Mouse (Mus musculus): ENCODE measurements around the gene Mapk7.

The Mapk7 gene

DNA sequence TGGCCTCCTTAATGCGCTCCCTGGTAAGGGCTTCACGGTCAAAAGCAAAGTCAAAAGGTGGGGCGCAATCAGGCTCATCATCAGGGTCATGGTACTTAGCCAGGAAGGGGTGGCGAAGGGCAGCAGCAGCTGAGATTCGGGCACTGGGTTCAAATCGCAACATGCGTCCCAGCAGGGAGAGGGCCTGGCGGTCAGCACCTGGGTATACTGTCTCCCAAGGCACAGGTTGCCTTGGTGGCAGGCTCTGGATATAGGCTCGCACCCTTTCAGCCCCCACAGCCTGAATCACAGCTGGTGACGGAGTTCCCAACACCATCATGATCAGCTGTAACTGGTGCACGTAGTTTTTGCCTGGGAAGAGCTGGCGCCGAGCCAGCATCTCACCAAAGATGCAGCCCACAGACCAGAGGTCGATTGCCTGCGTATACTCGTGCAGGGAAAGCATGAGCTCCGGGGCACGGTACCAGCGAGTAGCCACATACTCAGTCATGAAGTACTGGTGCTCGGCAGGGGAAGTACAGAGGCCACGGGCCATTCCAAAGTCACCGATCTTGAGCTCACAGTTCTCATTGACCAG, 3.2 kb downstream of the Mapk7 start:
- DNase-seq (ENCODE audit: low read depth, low spot score), result no peak

DNA sequence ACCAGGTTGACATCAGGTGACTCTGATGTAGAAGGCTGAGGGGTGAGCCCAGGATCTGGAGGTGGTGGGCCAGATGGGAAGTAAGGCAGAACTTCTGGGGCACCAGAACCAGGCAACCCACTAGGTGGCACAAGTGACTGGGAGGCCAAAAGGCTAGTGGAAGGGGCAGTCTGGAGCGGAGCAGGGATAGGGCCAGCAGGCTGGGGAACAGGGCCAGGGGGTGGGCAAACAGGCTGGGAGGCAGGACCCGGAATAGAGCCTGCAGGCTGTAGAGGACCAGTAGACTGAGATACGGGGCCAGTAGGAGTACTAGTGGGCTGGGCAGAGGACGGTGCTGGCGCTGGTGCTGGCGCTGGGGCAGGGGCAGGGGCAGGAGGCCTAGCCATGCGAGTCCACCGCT, 4.3 kb downstream of the Mapk7 start:
- no peak for DNase-seq (ENCODE audit: low read depth, low spot score)

DNA sequence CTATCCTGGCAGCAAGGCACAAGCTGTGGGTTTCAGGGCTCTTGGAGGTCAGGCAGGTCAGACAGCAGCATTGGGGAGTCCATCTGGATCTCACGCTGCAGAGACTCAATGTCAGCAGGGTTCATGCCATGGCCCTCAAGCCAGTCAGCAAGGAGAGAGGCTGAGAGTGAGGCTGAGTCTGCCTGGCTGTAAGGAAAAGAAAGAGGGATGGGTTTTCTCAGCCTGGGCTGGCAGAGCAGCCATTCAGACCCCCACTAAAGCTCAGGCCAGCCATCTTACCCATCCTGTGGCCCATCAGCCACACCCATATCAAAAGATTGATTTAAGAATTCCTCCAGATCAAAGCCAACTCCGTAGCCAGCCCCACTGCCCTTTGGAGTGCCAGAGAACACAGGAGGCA, 5.1 kb downstream of the Mapk7 start:
- DNase-seq (ENCODE audit: low read depth, low spot score), result no peak

DNA sequence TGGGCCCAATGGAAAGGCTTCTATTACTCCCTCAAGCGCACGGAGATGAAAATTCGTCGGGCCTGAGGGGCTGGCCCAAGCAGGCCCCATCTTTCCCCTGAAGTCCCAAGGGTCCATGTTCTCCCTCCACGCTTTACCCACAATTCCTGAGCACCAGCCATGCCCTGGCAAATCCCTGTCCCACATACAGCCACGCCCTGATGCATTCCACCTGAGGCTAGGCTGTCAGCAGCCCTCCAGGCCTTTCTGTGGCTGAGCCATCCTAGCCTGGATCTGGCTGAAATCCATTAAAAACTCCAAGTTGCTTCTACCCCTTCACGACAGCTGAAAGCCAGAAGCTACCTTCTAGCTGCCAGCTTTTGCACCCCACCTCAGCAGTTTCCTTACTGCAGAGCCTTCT, 6.3 kb downstream of the Mapk7 start:
- DNase-seq (ENCODE audit: low read depth, low spot score), result no peak

DNA sequence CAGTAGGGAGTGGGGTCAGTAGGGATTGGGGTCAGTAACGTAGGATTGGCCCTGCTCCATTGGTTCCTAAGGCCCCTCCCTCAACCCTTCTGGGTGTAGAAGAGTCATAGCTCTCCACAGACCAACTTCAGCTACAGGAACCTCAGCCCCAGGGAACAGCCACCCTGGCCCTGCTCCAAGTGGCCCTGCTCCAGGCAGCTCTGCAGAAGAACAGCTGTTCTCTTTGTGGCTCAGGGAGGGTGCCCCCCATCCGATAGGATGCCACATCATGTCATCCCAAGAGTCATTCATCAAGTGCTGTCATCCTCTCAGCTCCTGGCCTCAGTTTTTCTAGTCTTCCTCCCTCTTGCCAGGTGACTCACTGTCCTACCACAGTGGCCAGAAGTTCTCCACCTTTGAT, 6.8 kb downstream of the Mapk7 start:
- no peak for DNase-seq (ENCODE audit: low read depth, low spot score)

DNA sequence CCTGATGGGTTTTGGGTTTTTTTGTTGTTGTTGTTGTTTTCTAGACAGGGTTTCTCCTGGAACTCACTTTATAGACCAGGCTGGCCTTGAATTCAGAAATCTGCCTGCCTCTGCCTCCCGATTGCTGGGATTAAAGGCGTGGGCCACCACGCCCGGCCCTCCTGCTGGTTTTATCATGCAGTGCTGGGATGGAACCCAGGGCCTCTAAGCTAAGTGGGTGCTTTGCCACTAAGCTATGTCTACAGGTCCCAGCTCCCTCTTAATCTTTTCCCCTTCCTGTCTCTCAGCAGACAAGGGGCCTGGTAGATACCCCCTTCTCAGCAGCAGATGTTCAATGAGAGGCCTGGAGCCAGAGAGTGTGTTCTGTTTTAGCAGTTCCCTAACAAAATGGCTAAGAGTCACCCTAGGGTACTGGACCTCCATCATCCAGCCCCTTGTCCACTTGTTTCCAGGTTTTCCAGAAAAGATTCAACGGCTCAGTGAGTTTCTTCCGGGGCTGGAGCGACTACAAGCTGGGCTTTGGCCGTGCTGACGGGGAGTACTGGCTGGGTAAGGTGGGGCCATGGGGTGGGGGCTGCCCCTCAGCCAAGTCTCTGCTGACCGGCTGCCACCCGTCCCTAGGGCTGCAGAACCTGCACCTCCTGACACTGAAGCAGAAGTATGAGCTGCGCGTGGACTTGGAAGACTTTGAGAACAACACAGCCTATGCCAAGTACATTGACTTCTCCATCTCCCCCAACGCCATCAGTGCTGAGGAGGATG, 7.6 kb downstream of the Mapk7 start:
- no peak for DNase-seq (ENCODE audit: low read depth, low spot score)

DNA sequence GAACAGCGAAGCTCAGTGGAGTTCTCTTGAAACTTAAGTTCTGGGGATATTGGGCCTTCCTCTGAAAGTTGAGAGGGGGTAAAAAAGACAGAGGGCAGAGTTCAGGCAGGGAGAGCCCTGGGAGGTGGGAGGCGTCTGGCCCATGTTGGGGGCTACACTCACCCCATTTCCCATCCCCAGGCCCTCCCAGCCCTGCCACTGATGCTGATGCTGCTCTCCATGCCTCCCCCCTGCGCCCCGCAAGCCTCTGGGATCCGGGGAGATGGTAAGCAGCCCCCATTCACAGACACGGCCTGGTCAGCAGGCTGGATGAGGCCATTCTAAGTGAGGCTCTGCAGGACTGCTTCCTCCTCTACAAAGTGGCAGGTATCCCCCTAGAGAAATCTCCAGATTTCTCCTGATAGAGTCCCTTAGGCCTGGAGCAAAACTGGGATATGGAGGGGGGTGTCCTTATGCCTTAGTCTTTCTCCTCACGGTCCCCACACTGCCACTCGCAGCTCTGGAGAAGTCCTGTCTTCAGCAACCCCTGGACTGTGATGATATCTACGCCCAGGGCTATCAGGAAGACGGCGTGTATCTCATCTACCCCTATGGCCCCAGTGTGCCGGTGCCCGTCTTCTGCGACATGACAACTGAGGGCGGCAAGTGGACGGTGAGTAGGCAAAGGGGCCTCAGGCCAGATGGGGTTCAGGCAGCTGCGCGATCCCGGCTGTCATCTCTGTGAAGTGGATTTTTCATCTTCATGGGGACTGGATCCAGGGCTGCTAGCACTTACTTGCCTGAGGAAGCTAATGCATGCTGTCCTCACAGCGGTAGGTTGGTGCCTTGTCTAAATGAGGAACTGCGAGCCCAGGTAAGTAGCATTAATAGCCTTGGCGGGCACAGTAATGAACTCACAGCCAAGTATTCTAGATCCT, 8.4 kb downstream of the Mapk7 start:
- no peak for DNase-seq (ENCODE audit: low read depth, low spot score)

DNA sequence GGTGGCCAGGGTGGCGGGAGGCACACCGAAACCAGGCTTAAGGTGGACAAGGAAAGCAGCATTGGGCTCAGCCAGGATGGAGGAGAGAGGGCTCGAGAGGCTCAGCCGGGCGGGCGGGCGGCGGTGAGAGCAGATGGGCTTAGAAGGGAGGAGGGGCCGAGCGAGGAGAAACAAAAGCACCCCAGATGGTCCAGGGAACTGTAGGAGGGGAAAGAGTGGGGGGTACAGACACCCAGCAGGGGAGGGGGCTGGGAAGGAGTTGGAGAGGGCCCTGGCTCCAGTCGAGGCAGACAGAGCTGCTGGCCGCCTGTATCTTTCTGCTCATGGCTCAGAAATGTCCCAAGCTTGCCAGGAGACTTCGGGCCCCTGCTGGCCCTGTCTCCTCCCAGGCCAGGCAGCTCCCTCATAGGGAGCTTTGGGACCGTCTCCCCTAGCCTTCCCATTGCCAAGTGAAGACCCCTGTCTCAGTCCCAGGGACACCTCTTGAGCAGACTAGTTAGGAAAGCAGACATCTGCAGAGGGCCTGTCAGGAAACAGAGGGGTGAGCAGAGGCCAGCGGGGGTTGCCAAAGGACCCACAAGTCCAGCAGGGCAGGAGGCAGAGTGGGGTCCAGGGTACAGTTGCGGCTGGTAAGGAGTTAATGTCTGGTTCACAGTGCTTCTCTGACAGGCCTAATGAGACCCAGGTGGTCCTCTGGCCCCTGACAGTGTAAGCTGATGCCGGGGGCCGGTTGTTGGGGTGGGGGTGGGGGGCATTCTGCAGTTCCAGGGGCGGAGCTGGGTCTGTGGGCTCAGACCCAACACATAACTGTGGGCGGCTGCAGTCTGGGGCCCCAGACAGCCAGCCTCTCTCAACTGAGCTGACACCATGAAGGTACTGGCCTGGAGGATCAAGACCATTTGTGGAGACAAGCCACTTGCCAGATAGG, 9.3 kb downstream of the Mapk7 start, which contains the start of gene Mfap4:
Gene Mfap4, plus strand, starts transcription at position 819 of the 928 bp plus-strand sequence.
- peak; percentile 93 for DNase-seq (ENCODE audit: low read depth, low spot score)

DNA sequence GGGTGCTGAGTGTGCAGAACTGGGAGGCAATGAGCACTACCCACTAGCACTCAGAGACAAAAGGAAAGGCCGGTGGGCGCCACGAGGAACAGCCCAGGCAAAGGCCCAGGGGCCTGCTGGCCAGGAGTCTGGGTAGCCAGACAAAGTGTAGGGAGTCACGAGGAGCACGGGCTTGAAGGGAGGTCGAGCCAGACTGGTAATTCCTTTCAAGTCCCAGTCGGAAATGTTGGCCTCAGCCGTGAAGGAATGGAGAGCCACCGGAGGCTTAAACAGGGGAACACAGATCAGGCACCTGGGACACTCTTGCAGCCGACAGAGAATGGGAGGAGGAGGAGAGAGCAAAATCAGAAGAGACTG, 10.0 kb downstream of the Mapk7 start:
- peak; percentile 57 for DNase-seq (ENCODE audit: low read depth, low spot score)

DNA sequence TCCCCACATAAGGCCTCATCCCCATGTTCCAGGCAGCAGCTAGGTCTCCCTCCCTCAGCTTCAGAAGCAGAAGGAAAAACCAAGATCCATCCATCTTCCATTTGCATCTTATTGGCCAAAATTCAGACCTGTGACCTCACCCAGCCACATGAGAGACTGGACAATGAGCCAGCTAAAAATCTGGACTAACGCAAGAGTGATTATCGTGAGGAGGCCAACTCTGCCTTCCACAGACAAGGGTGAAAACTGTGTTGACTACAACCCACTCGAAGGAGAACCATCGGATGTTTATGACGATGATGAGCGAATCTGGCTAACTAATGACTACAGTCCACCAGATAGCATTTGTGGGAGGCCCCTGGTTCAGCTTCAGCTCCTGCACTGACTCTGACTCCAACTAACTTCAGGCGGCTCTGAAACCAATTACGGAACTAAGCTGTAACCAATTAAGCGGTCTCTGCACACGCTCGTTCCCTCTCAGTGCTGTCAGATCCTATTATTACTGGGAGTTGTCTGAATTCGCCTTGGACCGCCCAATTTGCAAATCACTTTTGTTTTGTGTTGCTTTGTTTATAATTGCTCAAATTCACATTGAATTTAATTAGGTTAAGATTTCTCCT, 10.9 kb downstream of the Mapk7 start:
- peak; percentile 68 for DNase-seq (ENCODE audit: low read depth, low spot score)

DNA sequence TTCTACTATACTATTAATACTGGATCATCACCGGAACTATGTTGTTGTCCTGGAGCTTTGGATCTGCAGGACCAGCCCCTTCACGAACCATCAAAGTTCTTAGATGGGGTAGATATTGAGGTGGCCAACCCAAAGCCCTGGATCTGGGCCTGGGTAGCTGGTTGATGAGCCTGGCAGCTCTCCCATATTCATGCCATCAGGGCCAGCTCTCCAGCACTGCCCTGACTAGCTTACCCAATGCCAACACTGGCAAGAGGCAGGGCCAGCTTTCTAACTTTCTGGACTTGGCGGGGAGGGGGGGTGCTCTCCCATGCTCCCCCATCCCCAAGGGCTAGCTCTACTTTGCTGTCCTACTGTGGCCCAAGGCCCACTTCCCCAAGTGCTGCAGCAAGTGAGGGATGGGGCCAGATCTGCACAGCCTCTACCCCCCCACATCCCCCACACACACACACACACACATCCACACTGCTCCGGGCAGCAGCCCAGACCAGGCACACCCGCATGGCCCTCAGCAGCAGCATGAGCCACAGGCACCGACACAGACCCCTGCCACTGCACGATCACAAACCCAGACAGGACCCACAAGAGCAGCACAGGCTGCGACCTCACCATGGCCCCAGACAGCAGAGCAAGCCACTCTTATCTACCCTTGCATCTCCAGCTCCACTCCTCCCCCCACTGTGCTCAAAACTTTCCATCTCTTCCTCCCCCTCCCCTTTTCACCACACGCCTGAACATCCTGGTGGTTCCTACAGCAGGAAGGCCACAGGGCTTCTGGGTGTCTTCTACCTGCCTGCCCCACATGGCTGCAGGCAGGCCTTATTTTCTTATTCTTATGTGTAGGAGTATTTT, 12.7 kb downstream of the Mapk7 start:
- no peak for DNase-seq (ENCODE audit: low read depth, low spot score)

DNA sequence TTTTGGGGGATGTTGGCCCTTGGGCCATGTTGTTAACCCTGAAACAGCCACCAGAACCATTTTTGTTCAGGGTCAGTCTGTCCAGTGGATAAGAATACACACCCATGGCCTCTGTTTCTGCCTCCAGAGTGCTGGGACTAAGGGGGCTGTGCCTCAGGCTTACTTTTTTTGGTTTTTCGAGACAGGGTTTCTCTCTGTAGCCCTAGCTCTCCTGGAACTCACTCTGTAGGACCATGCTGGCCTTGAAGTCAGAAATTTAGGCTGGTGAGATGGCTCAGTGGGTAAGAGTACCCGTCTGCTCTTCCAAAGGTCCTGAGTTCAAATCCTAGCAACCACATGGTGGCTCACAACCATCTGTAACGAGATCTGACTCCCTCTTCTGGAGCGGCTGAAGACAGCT, 15.4 kb downstream of the Mapk7 start:
- no peak for DNase-seq (ENCODE audit: low read depth, low spot score)

DNA sequence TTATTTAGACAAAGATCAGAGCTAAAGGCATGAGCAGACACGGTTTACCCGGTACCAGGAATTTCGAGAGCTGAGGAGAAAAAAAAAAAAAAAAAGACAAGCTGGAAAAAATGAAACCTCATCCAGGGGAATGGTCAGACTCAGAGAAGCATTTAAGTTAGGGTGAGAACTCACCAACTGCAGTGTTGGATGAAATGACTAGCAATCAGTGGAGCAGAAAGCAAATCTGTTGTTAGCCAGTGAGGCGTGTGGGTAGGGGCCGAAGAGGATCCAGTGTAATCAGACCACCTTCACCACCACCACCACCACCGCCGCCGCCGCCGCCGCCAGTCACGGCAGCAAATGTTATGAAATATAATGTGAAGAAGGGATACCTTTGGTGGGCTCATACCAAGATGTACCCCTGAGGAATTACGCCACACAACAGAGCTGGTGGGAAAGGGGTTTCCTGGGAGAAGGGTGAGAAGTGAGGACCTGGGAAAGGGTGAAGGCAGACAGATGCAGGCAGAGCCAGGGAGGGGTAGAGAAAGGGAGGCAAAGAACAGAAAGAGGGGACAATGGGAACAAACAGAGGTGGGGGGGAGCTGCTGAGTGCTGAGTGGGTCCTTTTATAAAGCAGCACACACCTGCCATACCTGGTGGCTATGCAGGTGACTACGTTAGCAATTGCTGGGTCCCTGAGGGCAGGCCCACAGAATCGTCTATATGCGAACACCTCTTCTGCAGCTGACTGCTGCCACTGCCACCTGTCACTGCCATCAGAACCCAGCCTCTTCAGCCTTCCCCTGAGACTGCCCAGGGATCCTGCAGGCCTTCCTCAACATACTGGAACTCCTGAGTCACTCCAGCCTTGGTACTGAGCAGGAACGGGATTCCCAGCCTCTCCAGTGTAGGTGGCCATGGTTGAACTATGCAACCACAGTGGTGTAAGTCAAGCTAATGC, 16.4 kb downstream of the Mapk7 start:
- DNase-seq (ENCODE audit: low read depth, low spot score), result no peak

DNA sequence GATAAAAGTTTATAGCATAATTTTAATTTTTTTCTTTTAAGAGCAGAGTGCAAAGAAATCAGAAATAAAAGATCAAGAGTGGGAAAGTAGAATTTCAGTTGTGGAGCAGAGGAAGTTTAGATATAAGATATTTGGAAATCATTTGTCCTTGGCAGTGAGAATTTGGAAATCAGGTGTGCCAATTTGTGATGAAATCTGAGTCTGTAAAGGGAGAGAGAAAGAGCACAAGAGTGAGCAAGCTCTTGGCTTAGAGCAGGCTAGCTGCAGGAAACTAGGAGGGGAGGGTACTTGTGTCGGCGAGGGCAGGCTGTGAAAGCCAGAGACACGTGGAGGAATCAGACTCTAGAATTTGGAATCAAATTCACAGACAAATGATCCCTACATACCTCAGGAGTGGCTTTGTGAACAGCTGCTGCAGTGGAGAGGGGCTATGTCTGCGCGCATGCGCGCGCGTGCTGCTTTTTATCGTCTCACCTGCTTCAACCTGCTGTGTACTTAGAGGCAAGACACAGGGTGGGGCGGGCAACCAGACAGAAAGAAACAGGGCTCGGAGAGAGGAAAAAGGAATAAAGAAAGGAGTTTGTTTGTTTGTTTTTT, 17.3 kb downstream of the Mapk7 start:
- DNase-seq (ENCODE audit: low read depth, low spot score), result no peak

DNA sequence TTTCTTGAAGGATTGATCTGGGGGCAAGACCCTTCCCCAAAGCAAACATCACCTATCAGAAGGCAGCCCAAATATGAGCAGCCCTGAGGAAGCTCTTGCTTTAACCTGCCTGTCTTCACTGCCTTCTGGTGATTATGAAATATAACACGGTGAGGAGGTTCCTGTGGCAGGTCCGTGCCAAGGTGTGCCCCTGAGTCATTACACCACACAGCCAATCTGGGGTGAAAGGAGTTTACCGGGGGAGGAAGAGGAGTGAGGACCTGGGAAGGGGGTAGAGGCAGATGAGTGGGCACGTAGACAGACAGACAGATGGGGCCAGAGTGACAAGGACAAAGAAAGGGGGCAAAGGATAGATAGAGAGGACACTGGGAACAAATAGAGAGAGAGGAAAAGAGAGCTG, 20.6 kb downstream of the Mapk7 start:
- no peak for DNase-seq (ENCODE audit: low read depth, low spot score)

DNA sequence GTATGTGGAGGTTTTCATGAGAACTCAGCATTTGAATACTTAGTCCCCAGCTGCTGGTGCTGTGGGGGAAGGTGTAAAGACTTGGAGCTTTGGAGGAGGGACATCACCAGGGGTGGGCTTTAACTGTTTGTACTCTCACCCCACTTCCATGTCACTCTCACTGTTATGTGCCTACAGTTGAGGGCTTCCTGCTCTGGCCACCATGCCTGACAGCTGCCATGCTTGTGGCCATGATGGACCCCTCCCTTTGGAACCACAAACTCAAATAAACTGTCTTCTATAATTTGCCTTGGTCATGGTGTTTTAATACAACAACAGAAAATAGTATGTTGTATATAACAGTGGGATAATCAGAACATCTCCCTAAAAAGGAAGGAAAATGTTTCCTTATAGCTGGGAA, 23.3 kb downstream of the Mapk7 start:
- no peak for DNase-seq (ENCODE audit: low read depth, low spot score)

DNA sequence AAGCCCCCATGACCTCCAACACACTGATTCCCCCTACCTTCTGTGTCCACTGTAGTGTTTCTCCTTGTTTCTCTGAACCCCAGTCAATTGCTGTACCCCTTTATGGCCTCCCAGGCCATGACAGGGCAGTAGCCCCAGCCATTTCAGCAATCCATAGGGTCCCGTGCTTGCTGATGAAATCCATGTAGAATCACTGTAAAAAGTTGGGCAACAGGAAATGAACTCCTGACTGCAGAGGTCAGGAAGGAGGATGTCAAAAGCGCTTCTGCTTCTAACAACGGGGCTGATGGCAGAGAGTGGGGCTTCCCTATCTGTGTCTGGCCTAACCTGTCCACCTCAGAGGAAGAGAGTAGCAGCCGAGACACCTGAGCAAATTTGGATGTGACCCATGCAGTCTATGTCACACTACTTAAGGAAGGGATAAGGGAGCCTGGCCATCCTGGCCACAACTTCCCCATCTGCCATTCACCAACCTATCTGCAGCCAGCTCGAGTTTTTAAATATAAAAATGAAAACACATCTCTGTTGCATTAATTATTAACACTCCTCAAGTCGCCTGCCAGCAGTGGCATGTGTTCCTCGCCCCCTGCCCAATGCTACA, 24.8 kb downstream of the Mapk7 start:
- DNase-seq (ENCODE audit: low read depth, low spot score), result no peak

DNA sequence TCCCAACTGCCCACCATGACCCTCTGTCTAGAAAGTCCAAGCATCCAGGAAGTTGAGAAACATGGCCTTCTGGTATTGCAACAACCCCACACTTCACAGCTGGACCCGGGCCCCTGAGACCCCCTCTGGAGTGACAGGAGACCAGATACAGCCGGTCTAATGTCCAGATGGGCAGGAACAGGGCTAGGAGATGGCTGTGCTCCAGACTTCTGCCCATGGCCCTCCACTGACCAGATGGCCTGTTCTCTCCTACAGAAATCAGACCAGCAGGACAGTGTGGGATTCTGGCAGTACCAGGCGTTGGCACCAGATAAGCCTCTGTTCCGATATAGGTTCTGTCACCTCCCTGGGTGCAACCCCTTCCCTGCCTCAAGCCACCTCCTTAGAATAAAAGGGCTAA, 25.7 kb downstream of the Mapk7 start:
- no peak for DNase-seq (ENCODE audit: low read depth, low spot score)
